Mouse (Mus musculus): ENCODE data around the gene Srrm3.
A peak's percentile ranks its signal among the peaks of the same experiment; 100 is the strongest.

DNA sequence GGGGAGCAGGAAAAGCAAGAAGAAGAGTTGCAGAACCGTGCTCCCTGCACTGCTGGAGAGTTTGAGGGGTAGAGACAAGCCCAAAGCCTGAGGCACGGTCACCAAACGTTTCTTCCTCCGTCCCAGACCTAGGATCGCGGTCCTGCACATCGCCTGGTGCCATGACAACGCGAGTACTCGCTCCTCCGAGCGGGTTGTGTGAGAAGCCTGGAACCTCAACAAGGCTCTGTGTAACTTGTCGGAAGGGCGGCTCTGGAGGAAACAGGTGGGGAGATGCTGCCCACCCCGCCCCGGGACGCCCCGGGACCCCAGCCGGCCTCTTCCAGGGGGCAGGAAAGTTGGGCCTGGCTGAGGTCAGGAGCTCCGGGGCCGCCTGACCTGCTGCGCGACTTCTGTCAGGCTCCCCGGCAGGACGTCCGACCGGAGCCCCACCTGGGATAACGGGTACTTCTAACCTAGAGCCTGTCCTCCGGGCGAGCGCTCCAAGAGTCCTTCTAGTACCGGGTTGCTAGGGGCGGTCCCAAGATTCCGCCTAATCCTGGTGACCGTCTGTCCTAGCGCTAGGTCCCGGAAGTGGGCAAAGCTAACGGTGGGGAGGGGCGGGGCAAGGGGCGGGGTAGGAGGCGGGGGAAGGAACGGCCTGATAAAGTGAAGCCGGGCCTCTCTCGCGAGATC is 28.8 kb upstream of the Srrm3 start, which contains the start of gene Styxl1:
- TF ChIP-seq CTCF (IDR thresholded peaks at IDR 0.05; ENCODE audit: low read depth, low read length) (no peak), POLR2A (IDR thresholded peaks at IDR 0.05; ENCODE audit: extremely low read depth, insufficient read depth, low read length) (0 out of 2 replicates have a peak, but pooled peaks have one; percentile 21)
